Mouse (Mus musculus): ENCODE data around the gene Rac2.

- TF ChIP-seq CTCF (IDR thresholded peaks at IDR 0.05; ENCODE audit: low read depth, low read length) (no peak), POLR2A (IDR thresholded peaks at IDR 0.05; ENCODE audit: extremely low read depth, insufficient read depth, low read length) (no peak)
Observed at GRCm38 (mm10) chr15:78610705-78611462, 38.3 kb upstream of the Rac2 start.
